Mouse (Mus musculus): ENCODE measurements around the gene Scn1b.

Gene Scn1b

DNA sequence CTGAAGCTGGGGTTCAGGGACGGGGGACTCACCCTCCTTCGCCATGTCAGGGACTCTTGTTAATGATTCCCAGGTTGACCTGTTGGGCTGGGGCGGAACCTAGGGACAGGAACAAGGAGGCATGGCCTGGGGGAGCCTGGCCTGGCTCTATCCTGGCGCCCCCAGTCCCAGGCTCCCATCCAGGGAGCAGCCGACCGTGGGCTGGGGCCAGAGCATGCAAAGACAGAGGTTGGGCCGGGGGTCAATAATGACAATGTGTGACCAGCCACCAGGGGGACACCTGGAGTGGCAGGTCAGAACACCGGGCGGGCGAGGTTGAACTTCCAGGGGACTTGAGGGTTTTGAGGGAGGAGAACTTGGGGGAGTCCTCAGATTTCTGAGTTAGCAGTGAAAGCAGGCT lies 12.2 kb downstream of the Scn1b start:
- peak; percentile 72 to 90 for DNase-seq

DNA sequence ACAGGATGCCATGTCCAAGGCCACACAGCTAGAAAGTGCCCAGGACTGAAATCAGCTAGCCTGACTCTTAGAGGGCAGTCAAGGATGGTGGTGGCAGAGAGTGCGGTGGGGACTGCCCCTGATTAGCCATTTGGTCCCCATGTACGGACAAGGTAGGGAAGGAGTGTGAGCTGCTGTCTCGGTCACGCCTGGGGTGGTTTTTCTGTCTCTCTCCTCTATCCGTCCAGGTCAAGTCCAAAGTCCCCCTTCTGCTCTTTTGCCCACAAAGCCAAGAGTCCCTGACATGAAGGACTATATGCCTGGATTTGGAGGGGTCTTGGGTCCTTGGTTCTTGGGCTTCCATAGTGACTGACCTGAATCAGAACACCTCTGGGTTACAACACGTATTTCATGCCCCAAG lies 13.0 kb downstream of the Scn1b start:
- DNase-seq, result peak; percentile 71 to 87

DNA sequence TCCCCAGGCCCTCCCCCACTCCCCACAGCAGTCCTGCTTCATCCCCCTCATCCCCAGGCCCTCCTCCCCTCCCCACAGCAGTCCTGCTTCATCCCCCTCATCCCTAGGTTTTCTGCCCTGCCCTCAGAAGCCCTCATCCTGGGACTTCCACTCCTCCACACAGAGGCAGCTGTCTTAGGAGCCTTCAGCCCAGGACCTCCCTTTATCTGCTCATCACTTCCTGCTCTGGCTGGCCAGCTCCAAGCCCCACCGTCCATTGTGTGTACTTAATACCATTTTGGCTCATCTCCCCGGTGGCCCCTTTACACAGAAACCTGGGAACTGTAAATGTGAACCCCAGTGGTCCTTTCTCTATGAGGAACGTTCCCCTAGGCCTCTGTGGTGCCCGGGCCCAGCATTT lies 14.8 kb downstream of the Scn1b start:
- peak in 1 of 2 experiments; percentile 28 for DNase-seq

DNA sequence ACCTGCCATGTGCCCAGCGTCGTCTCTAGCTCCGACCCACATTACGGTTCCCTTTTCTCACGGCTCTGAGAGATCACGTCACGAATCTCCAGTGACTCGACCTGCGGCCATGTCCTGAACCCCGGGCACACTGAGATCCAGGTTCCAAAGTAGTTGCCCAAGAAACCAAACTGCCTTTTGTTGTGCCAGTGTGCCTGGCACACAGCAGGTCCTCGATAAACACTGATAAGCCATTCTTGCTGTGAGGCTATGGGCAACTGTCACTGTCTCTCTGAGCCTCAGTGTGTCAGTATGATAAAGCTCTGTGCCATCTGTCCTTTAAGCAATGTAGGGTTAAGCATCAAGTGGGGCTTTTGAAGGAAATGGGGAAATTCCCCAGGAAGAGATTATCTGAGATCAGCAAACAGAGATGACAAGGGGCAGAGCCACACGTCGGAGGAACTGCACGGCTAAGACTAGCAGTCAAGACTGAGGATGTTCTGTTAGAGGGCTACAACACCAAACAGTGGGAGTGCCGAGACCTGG lies 15.9 kb downstream of the Scn1b start:
- no peak for DNase-seq

DNA sequence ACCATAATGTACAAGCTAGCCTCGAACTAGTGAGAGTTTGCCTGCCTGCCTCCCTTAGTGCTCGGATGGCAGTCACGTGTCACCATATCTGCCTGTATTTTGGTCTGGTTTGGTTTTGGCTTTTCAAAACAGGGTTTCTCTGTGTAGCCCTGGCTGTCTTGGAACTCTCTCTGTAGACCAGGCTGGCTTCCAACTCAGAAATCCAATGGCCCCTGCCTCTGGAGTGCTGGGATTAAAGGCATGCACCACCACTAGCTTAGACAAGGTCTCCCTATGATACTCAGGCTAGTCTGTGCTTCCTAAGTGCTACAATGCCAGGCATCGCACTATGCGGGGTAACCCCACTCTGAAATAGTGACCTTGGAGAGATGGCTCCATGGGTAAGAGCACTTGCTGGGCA lies 17.0 kb downstream of the Scn1b start:
- DNase-seq, result no peak

DNA sequence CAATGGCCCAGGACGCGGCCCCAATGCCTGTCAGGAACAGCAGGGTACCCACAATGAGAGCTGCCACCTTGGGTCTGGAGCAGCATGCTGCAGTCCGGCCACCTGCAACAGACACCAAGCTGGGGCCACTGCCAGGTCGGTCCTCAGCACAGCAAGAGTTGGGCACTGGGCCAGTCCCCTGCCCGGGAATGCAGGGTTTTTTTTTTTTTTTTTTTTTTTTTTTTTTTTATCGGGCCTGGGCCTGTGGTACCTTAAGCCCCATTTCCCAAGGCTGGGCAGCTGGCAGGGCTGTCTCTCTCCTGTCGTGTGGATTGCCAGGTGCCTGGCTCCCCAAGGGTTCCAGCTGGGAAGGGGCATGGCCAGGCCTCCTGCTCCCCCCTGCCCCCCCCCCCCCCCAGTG lies 17.7 kb downstream of the Scn1b start:
- peak; percentile 91 to 93 for DNase-seq

DNA sequence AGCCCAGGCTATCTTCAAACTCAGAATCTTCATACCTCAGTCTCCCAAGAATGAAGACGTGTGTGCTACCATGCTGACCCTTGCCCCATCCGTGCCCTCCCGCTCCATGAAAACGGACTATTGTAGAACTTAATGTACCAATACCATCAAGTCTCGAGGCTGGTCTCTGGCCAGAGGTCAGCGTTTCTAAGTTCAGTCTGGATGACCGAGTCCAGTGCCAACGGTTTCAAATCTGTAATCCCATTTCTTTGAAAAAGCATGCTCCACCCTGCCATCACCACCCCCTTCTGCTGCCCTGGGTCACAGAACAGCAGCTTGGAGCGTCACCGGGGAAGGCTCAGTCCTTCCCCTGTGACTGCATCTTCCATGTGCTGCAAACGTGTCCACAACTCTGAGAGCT lies 19.0 kb downstream of the Scn1b start:
- DNase-seq, result peak; percentile 64 to 88

DNA sequence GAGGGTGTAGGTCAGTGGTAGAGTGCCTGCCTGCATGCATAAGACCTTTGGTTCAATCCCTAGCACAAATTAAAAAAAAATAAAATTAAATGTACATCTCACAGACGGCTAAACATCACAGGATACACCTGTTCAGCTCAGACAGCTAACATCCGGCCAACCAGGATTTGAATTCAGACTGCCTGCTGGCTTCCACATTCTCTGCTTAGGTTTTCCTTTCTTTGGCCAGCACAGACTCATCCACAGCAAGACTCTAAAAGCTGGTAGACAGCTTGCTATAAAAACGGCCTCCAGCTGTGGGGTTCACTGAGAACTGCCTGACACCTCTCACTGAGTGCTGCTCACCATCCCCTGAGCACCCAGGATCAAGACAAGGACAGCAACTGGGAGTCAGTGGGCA lies 20.6 kb downstream of the Scn1b start:
- no peak for DNase-seq

DNA sequence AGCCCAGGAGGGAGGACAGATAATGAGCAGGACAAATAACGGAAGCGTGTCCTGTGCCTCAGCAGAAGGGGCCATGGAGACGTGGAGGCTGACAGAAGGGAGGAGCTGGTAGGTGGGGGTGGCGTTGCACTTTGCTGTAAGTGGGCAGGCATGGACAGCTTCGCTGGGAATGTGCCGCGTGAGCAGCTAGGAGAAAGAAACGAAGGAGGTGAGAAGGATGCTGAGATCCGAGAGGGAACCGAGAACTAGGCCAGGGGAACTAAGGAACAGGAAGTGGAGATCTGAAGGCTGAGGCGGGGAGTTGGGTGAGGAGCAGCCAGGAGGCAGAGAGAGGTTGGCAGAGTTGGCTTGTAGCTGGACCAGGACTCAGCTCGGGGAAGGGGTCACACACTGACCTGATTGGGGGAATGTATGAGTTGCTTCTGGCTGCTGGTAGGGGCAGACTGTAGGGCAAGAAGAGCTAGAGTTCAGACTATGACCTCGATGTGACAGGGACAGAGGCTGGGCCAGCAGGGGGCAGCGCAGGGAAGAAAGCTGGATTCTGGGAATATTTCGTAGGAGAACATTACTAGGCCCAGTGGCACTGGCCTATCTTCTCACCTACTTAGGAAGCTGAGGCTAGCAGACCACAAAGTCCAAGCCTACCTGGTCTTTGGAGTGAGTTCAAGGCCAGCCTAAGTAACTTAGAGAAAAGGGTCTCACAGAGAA lies 21.6 kb downstream of the Scn1b start:
- peak; percentile 80 to 86 for DNase-seq

DNA sequence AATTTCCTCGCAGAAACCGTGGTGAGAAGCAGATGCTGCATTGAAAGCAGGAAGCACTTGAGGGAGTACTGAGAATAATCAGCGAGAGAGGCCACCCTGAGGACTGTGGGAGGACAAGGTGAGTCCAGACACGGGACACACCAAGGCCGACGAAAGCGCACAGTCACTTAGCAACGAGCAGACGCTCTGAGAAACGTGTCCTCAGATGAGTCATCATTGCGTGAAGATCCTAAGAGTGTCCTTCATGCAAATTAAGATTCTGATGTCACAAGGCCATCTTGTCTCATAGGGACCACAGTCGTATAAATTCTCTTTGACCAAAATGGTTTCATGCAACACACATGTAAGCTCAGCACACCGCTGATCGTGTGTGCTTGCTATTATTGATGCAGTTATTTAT lies 26.0 kb downstream of the Scn1b start:
- no peak for DNase-seq

DNA sequence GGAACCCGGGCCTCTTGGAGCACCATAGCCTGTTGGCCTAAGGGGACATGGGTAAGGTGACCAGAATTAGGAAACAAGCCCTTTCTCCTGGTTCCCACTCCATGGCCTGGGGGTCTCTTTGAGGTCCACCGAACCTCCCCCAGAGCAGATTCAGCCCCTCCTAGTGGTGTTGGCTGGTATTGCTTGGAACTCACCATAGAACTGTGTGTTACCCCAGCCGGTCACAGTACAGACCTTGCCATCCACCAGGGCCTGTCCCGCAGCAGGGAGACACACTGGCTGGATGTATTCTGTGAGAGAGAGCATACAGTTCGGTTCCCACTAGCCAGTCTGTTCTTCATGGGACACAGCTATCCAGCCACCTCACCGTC lies 27.2 kb downstream of the Scn1b start:
- no peak for DNase-seq

DNA sequence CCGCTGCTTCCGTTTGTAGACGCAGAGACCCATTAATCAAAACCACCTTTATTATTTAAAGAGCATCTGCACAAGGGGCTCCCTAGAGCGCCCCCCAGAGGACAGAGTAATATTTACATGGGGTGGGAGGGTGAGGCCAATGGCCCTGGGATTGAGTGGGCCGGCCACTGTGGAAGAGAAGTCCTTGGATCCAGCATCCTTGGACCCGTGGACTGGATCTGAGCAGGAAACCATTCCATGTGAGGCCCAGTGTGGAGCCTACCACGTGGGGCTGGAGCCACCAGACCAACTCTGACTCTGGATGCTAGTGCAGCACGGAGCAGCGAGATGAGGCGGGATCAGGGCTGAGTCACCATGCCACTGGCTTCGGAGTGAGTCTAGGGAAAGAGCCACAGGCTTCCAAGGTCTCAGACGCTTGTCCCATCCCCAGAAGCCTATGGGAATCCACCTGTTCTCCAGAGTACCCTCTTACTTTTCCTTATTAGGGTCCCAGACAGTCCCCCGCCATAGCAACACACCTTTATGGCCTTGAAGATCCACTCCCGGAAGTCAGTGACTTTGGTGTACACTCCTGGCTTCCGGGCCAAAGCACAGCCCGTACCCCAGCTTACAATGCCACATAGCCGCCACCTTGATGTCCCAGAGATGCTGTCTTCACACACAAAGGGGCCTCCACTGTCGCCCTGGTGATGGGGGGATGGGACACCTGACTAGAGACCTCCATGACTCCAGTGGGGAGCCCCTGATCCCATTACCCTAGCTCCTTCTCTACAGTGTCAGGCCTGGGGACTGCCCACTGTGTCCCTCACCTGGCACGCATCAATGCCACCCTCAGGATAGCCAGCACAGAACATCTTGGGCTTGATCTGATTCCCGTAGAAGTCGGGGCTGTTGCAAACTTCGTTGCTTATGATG lies 27.8 kb downstream of the Scn1b start:
- peak in 1 of 2 experiments; percentile 49 for DNase-seq

DNA sequence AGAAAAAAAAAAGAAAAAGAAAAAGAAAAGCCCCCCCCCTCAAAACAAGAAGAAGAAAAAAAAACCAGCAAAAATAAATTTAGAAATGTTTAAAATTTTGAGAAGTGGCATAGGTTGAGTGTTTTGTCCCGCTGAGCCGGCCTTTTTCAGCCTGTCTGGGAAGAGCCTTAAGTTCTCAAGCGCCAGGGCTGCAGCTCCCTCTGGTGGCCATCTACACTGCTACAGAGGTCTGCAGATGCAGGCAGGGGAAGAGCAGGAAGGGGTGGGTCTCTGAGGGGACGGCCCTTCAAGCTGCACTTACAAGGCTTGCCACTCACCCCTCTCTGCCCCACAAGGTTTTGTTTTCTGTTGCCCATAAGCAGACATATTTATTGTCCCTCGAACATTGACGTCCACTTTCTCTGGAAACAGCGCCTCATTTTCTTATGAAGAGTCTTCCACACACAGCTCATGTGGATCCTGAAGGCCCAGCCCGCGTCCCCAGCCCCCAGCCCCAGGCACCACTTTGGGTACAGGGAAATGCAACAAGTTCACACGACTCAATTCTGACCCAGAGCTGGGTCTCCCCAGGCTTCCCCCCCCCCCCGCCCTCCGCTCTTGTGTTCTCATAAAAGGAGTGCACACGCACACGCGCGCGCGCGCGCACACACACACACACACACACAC lies 29.1 kb downstream of the Scn1b start:
- DNase-seq, result peak; percentile 93 to 97

DNA sequence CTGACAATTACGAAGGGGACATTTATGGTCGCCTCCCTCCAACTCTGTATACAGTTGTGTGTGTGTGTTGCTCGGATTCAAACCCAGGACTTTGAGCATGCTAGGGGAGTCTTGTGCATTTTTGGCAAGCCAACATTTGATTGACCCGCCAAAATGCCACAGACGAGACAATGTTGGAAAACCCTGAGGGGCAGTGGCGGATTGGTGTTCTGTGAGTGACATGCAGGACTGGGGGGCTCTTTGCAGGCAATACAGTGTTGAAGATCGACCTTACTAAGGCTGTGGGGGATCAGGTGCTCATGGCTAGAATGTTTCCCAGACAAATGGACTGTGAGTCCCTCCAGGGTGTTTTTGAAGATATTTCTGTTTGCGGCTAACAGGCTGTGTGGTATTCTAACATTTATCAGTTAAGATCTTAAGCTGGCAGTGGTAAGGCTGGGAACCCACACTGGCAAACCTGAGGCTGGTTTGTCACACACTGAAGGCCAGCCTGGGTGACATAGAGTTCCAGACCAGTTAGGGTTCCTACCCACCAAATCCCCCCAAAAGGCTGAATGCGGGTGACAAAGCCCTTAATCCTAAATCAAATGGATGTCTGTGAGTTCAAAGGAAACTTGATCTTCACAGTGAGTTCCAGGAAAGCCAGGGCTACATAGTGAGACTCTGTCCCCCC lies 29.8 kb downstream of the Scn1b start:
- DNase-seq, result no peak

DNA sequence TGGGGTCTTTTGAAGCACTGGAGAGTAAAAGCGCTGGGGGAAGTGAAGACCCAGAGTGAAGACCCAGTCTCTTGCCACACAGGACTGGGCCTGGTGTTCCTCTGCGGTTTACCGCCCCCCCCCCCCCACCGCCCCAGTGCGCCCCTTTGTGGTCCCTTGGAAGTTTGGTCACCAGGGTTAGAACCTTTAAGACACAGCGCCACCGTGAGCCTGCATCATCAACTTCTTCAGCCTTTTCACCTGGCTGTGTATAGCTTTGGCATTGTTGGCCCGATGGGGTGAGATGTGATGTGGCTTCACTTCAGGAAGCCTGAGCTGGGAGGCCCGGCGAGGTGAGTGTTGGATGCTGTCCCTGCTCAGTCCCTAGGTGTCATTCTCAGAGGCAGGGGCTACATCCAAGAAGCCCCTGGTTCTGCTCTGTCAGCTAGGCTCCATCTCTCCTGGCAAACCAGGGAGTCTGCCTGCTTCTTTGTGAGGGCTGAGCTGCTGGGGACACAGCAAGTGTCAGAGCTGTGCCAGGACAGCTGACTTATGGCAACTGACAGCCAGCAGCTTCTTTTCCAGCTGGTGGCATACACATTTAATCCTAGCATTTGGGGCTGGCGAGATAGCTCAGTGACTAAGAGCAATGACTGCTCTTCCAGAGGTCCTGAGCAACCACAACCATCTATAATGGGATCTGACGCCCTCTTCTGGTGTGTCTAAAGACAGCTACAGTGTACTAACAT lies 31.9 kb downstream of the Scn1b start:
- DNase-seq, result no peak

DNA sequence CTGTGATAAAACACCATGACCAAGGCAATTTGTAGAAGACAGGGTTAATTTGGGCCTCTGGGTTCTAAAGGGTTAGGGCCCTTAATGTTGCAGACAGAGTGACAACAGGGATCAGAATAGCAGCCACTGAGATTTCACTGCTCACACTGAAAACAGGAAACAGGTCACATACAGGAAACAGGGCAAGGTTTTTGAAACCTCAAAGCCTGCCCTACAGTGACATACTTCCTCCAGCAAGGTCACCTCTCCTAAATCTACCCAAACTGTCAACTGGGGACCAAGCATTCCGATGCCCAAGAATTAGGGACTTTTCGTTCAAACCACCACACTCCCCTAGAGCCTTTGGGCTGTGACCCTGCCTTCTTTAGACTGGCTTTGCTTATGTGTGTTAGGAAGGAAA lies 37.1 kb downstream of the Scn1b start:
- no peak for DNase-seq

DNA sequence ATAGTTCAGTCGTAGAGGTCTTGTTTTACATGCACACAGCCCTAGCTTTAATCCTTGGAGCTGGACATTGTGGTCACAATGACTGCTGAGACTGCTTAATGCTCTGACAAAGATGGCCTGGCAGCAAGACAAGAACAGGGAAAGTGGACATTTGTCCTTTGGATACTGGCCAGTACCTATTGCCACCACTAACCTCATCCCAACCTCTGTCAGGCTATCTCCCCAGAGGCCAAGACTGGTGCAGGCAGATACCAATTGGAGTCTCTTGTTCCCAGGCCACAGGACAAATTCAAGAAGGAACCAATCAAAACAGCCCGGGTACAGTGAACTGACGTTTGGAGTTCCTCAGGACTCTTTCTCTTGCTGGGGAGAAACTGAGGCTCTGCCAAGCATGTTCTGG lies 38.6 kb downstream of the Scn1b start:
- DNase-seq, result no peak

DNA sequence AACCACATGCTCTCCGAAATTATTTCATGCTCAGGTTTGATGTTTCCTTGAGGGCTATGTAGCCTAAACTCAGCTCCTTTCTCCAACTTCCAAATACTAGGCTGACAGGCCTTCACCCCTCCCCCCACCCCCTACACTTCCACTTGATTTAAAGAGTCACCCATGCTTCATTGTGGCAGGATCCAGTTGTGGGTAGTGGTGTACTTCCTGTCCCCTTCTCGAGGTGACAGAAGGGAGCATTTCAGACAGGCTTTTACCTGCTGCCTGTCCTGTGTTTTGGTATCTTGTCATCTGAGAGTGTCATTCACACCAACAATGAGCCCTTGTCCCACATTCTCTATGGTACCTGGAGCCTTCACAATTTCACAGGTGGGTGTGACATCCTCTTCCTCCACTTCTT lies 39.5 kb downstream of the Scn1b start:
- no peak for DNase-seq

DNA sequence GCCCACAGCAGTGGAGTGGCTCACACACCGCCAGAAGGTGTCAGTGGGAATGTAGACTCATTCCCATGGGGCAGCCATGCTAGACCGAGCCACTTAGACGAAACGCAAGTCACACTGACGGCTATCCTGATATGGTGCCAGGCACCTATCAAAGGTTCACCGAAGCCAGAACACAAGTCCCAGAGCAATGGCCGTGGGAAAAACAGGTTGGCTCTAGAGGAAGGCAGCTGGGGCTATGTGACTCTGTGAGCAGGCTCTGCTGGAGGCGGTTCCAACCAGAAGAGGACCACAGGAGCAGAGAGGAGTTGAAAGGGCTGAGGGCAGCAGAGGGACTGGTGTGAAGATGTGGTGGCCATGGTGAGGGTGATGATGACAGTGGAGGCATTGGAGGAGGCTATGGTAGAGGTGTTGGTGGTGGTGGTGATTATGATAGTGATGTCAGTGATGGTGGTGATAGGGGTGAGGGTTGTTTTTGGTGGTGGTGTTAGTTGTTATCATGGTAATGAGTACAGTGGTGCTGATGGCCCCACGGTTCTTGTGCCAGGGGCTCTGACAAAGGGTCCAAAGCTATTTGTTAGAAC lies 40.5 kb downstream of the Scn1b start:
- no peak for DNase-seq

DNA sequence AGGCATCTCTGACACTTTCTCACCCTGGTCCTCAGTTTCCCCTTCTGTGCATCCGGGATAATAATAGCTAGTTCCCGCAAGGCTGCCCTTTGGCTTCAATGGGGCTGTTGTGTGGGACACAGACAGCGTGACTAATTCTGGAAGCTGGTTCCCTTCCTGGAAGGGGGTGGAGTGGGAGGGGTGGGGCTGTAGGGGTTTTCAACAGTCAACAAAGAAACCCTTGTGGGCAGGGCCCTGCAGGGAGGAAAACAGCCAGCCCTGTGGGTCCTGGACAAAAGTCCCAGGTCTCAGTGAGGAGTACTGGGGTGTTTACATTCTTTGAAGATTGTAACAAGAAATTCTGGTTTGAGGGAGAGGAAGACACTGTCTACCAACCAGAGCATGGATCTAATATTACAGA lies 41.6 kb downstream of the Scn1b start:
- peak; percentile 28 to 64 for DNase-seq

DNA sequence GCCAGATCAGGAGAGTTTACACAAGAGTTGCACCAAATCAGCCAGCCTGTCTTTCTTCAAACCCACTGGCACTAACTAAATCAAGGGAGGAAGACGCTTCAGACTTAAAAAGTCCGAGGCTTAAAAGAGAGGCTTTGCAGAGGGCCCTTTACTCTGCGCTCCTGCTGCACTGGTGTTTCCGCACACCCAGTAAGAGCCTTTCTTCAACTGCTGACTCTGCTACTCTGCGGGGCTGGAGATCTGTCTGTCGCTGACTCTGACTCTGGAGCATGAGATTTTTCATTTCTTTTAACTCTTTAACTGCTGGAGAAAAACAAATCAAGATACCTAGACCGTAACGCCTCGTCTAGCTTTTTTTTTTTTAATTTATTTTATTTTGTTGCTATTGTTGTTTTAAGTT lies 42.7 kb downstream of the Scn1b start:
- no peak for DNase-seq
